Mouse (Mus musculus) ES-CJ7 (cell line): ENCODE results near the gene 5730596B20Rik.

ENCODE experiments used
- DNase-seq: peaks from one replicate; pipeline ENCODE4 v3.0.0; 2011; ENCODE audit warnings: low read depth, low spot score

Gene 5730596B20Rik

DNA sequence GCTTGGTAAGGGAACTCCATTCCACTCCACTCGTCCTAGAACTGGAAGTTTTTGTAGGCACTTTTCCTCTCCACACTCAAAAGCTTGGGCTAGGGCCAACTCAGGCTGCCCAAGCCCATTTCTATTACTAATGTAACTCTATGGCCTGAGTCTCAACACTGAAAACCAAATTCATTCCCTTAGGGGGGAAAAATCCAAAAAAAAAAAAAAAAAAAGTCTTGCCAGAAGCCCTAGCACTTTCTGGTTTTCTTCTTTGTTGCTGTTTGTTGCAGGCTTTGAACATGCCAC, 15.3 kb upstream of the 5730596B20Rik start:
- DNase-seq = no peak

DNA sequence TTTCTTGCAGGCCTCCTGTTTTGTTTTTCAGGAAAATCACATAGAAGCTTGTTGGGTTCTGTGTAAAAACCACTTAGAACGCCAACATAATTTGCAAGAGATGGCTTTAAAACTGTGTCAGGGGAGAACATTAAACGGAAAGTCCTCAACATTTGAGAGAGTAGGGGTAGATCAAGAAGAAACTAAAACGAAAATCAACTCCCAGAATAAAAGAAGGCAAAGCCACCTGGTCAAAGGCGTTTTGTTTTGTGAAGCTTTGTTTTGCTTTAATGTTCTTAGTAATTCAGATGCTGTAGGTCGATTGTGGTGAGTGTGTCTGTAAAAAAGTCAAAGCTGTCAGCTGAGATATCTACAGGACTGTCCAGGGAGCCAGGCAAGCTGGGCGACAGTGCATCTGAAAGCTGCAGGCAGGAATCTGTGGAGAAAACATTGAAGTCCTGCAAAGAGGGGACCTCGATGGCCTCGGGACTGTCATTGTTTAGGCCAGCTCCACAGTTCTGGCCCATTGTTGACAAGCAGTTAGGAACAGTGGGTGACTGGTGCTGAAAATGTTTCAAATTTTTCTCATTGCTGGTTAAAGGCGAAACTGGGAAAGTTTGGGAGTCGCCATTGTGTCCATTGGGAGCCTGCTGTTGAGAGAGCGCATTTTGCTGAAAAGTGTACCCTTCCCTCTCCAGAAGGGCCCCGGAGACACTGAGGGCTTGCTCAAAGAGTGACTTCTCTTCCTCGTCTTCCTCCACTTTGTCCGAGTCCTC, 14.5 kb upstream of the 5730596B20Rik start:
- DNase-seq = peak; percentile 49

DNA sequence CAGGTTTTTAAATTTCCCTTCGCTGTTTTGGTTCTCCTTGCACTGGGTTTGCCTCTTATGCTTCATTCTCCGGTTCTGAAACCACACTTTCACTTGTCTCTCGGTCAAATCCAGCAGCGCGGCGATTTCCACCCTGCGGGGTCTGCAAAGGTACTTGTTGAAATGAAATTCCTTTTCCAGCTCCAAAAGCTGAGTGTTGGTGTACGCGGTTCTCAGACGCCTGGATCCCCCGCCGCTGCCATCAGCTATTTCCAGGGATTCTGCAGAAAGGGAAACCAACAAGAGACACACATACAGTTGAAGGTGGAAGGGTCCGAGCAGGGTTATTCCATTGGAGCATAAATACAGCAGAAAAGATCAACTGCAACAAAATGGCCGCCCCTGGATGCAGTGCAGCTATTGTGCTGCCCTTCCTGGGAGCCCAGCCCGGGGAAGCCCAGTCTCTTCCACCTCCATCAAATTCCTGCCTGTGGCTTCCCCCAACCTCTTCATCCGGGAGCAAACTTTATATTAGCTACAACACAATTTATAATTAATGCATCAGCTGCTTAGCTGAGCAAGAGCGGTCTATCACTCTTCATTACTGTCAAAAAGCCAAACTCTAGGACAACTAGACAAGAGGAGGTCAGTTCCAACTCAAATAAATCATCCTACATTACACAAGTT, 13.8 kb upstream of the 5730596B20Rik start:
- no peak for DNase-seq

DNA sequence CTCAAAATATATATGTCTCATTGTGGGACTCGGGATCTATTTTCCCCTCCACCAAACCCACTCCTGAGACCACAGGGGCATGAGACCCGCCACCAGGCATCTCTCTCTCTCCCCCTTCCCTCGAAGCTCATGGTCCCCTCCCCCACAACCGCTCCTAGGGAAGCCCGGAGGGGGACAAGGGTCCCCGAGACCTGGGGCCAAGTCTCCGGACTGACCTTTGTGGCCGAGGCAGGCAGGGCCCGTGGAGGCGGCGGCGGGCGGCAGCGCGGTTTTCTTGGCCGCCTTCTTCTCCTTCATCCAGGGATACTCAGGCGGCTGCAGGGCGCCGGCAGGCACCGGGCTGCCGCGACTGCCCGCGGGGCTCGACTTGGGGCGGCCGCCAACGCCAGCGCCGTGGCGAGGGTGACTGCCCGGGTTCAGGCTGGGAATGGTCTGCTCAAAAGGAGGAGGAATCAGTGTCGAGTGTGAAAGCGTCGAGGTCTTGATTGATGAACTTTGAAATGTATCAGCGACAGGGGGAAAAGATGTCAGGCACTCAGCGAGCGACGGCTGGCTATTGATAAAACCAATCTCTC, 13.2 kb upstream of the 5730596B20Rik start:
- DNase-seq = no peak

DNA sequence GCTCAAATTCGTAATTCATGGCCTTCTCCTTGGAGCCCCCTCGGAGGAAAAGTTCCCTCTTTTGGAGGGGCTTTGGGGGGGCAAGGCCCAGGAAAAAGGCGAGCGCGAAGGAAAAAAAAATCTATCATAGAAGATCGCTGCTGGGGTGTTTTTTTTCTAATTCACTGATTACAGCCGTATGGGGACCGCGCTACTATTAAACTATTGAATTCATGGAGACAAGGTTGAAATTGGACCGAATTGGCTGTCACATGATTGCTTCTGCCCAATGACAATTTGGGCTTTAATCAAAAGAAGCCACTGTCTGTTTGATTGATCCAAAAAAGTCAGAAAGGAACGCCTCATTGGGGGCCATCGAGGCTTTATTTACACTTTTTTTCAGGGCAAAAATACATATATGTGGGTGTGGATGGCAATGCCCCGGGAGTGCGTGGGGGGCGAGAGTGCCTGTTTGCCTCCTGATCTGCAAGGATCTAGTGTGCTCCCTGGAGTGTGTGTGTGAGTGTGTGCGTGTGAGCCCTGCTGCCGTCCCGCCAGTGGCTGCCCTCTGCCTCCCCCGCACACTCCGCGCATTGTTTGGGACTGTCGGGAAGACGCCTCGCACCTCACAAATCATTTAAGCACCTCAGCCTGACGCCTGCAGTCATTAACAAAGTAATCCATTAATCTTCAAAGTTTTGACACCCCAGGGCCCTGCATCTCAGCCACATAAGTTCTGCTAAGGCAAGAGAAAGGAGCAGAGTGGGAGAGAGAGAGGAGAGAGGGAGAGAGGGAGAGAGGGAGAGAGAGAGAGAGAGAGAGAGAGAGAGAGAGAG, 12.5 kb upstream of the 5730596B20Rik start, which contains the start of gene Hoxa2:
Gene Hoxa2, minus strand, starts transcription at position 206 of the 815 bp plus-strand sequence.
- DNase-seq = peak; percentile 59

DNA sequence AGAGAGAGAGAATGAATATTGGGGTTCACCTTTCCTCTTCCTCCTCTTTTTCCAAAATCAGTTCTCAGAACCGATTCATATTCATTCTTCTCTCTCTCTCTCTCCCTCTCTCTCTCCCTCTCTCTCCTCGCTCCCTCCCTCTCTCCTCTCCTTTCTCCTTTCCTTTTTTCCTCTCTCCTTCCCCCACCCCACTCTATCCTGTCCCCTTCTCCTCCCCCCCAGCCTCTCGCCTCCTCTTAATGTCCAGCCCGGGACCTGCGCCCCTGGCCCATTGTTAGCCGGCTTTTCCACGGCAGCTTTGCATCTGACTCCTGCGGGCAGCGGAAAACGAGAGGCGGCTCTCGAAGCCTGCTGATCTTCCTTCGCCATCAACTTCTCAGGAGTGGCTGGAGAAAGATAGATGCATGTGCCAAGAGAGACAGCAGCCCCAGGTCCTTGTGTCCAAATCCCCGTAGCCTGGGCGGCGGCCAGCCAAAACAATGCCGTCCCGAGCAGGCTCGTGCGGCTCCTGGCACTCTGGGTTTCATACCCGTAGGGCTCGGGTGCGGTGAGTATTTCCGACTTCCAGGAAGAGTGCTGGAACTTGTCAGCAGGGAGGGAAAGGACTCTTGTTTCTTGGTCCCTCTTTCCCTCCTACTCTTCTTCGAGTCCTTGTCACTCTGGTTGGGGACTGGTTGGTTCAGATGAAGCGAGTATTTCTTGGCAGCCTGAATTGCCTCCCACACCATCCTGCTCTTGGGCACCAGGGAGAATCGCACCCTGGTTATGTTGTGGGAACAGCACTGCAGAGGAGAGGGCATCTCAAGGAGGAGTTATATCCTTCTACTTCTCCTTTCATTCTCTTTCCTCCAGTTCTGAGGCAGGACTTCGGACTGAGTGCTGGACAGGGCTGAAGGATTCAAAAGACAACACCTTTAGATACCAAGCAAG, 11.6 kb upstream of the 5730596B20Rik start:
- DNase-seq = peak; percentile 61

DNA sequence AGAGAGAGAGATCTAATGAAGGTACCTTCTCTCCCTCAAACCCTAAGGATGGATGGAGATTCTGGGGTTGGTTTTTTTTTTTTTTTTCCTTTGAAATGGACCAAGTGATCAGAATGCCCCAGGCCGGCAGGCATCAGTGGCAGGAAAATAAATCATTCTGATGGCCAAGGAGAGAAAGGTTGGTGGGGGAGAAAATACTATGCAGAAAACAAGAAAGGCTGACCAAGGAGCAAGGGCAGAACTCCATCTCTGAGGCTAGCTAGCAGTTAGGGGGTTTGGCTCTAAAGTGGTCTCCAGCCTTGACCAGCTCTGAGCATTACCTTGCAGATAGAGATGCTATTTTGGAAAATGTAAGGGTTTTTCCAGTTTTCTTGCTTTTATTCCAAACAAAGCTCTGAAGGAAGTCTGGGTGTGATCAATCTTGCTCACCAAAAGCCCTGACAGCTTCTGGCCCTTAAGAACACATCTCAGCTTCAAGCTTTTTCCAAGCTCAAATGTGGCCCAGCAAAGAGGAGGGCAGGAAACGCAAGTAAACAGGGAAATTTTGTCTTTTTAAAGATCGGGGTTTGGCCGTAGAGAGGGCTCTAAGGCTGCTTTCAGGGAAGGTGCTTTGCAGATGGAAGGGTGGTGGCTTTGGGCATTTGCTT, 10.7 kb upstream of the 5730596B20Rik start:
- no peak for DNase-seq

DNA sequence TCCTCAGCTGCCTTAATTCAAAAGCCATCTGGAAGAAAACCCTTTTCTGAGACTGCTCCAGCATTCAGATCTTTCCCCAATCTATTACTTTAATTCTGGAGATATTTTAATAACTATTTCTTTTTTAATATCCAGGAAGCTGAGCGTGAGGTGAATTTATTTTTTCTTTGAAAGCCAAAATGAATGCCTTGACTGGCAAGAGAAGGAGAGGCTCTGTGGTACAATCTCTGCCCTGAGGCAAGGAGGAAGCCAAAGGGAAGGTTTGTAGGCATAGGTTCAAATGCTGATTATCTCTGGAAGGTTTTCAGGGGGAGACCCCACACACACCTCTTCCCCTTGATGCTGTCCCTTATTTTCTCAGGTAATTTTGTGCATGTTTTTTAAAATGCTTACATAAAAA, 10.1 kb upstream of the 5730596B20Rik start:
- DNase-seq = no peak

DNA sequence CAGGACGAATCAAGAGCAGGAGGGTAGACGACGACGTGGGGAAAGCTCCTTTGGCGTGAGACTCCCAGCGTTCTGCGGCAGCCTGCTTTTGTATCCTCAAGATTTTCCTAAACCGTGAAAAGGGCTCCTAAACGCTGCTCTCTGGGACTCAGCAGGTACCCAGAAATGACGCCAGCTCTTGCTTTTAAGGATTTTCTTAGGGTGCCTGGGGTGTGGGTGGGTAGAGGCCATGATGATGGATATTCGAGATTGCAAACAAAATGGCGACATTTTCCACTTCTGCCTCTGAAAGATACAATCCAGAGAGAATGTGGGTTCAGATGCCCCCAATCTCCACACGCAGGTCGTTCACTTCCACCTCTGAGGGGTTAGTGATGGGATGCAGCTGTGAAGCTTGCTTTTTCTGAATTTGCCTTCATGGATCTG, 9.5 kb upstream of the 5730596B20Rik start:
- no peak for DNase-seq

DNA sequence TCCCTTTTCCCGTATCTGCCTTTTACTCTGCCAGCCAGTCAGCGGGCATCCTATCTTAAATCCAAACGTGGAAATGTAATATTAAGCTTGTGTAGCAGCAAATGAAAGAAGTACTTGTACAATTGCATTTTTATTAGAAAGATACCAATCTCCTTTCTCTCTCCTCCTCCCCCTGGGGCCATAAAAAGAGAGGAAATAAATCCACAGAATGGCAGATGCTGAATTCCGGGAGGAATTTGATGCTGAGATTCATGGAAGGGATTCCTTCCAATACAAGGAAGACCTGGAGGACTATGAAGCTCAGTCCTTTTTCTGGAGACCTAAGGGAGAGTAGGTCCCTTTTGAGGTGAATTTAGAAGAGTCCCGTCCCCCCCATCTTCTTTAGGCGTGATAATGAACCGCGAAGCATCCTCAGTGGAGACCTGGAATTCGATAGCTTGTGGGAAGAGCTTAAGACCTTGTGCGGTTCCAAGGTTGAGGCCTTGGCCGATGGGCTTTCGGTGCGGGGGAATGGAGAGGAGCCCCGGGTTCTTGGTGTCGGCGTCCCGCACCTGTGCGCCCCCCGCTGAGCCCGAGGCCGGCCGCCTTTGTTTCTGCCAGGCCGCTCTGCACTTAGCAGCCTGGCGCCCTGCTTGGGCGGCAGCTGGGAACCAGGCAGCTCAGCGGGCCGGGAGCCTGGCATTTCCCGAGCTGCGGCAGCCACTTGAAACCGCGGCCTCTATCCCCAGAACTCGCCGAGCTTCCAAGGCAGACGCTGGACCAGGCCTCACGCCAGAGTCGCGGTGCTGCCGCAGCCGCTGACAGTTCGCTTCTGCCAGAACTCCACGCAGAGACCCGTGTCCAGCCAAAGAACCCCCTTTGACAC, 8.9 kb upstream of the 5730596B20Rik start:
- DNase-seq = peak; percentile 51

DNA sequence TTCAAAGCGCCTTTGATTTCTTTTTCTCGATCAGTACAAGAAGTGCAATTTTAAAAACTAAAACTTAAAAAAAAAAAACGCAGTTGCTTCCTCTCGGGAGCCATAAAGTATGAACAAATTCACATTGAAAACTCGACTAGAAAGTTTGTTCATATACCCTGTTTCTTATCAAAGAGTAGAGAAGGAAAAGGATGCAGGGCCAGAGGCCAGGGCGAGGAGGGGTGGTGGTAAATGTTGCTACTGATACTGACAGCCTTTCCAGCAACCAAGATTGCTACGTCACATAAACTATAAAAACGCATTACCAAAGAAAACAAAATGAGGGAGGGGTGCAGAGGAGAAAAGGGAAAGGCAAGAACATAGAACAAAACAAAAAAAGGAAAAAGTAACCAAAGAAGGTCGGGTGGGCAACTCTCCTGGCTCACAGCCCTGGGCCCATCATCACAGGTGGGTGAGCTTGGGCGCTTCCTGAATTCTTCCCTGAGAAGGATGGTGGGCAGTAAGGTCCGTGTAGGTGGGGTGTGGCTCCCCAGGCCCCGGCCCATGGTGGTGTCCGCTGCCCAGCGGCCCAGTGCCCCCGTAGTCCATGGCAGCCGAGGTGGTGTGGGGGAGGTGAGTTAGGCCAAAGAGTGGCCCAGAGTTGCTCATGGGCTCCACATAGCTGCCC, 7.7 kb upstream of the 5730596B20Rik start:
- no peak for DNase-seq

DNA sequence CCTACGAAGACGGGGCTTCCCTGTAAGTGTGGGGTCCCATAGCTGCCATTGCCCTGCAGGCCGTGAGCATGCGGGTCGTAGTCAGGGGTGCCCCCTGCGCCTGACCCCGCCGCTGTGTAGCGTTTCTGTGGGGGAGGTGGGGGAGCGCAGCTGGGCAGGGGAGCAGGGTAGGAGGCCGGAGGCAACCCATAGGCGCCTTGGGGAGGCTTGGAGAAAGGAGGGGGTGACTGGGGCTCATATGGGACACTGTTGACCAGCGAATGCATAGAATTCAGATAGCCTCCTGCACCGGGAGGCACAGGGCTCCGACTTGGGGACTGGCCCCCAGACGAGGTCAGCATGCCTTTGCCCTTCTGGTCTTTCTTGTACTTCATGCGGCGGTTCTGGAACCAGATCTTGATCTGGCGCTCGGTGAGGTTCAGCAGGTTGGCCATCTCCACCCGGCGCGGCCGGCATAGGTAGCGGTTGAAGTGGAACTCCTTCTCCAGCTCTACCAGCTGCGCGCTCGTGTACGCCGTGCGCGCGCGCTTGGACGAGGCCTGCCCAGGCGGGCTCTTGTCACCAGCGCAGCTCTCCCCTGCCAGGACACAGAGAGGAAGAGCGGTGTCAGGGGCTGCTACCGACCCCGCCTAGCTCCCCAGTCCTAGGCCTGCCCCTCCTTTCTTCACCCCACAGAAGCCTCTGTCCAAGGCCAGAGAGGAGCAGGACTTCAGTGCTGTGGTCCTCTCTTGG, 7.0 kb upstream of the 5730596B20Rik start:
- DNase-seq = no peak

DNA sequence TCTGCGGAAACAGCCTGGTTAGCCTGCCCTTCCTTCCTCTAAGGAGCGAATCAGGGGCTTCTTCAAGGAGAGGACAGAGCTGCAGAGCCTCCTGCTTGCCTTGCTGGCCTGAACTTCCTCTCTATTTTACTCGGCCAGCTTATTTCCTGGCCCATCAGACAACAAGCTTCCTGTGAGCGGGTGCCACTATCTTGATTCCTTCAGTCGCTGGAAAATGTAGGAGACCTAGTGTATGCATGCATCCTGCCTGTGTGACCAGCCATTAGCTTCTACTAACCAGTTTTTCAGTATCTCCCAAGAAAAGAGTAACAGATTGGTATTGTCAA, 6.4 kb upstream of the 5730596B20Rik start:
- DNase-seq = no peak

DNA sequence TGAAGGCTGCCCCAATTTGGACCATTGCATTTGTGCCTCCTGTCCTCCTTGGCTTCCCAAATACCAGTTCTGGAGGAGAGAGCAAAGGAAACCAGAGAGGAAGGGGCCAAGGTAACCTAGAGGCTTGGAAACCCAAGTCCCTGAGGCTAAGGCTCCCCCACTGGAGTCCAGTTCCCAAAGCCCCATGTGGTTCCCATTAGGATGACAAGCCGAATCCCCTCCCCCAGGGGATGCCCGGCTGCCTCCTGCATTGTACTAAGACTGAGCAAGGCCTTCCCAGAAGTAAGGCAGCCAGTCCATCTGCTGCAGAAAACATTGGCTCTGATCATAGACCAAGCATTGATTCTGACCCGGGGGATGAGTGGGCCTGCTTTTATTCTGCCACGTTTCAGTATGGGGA, 6.0 kb upstream of the 5730596B20Rik start:
- DNase-seq = no peak

DNA sequence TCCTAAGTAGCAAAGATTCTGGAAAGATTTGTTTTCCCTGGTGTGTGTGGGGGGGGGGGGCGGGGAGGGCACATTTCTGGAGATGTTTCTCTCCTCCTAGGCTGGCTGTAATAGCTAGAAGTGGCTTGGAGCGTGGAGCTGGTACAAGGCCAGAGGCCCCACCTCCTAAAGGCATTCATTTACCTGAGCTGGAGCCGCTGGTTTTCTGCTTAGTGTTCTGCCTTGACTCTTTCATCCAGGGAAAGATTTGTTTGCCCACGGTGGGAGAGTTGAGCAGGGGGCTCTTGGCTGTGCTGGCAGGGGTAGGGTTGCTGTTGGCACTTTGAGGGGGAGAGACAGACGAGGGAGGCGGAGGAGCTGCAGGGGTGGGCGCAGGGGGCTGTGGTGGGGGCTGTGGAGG, 5.4 kb upstream of the 5730596B20Rik start:
- no peak for DNase-seq

DNA sequence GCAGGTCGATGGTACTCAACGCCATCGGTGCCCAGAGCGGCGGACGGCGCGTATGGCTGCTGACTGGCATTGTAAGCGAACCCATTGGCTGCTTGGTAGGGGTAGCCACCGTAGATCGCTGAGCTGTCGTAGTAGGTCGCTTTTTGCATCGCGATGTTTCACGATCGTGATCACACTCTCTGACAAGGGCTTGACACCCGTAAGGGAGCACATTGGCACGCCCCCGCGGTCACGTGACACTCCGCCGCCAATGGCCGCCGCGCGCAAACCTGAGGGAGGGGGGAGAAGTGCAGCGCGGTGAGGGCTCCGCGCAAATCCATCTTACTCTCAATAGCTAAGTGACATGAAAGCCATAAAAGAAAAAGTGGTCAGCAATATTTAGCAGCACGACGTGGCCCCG, 4.8 kb upstream of the 5730596B20Rik start:
- peak; percentile 99 for DNase-seq

DNA sequence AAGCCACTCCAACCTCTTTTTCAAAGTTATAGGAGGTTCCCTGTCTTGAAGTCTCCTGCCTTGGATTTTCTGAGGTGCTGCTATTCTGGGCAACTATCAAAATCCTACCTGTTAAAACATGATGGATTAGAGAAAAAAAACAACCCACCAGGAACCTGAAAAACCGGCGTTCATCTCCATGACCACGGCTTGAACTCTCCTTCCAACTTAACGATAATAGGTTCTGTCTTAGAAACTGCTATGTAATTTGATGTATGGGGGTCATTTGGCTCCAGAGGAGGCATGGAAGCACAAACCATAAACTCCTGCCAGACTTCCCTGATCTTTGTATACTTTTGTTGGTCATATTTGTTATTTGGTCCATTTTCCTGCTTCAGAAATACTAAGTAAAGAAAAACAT, 3.6 kb upstream of the 5730596B20Rik start:
- DNase-seq = no peak

DNA sequence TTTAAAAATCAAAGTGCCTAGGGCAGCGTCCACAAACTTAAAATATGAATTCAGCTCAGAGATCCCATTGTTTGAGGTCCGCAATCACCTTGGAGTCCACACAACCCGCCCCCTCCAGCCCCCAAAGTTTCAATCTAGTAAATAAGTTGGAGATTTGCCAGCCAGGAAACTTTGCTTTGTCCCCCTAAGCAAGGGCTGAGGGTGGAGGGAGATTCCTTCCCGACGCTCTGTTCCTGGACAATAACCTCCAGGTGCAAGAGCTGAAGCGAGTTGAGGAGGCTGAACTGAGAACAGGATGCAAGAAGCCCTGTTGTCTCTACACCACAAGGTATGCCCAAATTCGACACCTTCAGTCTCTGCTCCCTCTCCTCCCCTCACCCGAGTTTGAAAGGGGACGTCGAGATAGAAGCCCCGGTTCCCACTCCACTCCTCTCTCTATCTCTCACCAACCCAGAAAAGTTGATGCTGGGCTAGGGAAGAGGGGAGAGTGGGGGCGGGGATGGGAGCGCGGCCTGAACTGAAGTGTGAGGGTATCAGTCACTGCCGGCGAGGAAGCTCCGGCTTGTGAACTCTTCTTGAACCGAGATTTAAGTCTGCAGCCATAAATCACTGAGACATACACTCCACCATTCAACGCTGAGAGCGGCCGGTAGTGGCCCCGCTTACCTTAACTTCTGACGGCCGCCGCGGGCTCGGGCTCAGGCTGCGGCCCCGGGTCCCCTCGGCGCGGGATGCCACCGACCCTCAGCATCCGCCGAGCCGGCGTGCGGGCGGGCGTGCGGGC, 2.1 kb upstream of the 5730596B20Rik start:
- DNase-seq = peak; percentile 89
